Mouse (Mus musculus): Measurements from ENCODE around the gene Gm813. TPM values are rescaled to one million over a fixed set of nuclear protein-coding genes. Genes with fewer than 3 reads are reported as not detected.
A peak's percentile ranks its signal among the peaks of the same experiment; 100 is the strongest.
"Not testable (repeated sequence)": the region's sequence is repeated elsewhere in the genome, so short reads cannot be mapped to it uniquely, and the experiment has no call there.

Gene Gm813
- polyA plus RNA-seq (2012; ENCODE audit: insufficient read depth, low replicate concordance): not detected in 2 replicates

DNA sequence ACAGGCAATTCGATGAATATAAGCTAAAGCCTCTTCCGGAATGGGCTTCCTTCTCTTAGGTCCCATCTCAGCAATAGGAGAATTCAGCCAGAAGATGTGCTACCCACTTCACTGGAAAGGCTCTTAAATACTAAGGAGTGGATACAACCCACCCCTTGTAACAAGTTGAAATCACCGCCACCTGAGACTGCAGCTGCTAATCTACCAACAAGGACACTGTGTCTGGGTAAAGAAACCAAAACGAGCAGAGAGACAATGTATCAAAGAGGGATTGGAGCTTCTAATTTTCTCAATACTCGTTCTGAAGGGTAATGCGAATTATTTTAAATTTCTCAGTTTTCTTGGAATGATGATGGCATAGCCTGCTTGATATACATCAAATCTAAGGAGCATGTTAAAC is at the start of gene Gm813:
Gene Gm813 (minus strand): TSS at position 101 of the 400 bp plus-strand sequence.
- peaks cover 28% of the 10 kb centered on the region for H3K4me1 ChIP-seq
- H3K27me3 ChIP-seq (replicated peaks): no peaks in the 10 kb centered on the region
- H3K9me3 ChIP-seq: no peaks in the 10 kb centered on the region
- peak within 1 kb of the TSS; percentile 42 for H3K4me3 ChIP-seq (replicated peaks)
- H3K36me3 ChIP-seq (replicated peaks; ENCODE audit: low read length): no peaks in the 10 kb centered on the region
- TF ChIP-seq FLI1 (IDR thresholded peaks at IDR 0.05; ENCODE audit: low read length) (no peak), GATA1 (IDR thresholded peaks at IDR 0.05; ENCODE audit: borderline replicate concordance, low read length) (no peak)

DNA sequence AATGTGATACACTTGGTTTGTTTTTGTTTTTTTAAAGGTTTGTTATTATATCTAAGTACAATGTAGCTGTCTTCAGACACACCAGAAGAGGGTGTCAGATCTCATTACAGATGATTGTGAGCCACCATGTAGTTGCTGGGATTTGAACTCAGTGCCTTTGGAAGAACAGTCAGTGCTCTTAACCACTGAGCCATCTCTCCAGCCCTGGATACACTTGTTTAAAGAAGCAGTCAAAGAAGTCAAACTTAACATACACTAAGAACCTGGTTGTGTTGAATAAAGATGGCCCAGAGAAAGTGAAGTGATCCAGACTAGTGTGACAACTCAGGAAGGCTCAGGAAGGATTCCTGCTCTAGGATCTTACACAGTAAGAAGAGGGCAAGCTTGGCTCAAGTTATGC is 48.4 kb upstream of the Gm813 start:
- not testable (repeated sequence) for H3K4me3 ChIP-seq (replicated peaks); H3K9me3 ChIP-seq; H3K36me3 ChIP-seq (replicated peaks; ENCODE audit: low read length); H3K27me3 ChIP-seq (replicated peaks)
- peaks cover 54% of the 10 kb centered on the region for H3K4me1 ChIP-seq

DNA sequence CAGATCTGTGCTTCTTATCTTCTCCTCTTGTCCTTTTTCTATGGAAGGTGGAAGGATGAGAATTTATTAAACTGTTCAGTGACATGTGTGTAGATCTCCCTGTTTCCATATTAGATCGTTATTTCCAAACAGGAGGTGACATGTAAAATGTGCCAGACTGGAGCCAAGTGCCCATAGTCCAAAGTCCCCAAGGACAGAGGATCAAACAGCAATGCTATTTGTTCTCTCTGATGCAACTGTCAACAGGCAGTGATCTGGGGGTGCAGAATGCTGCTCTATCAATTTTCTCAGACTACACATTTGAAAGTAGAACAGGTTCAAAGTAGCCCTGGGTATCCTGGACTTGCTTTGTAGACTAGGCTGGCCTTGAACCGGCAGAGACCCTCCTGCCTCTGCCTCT is 47.0 kb upstream of the Gm813 start:
- peaks cover 42% of the 10 kb centered on the region for H3K4me1 ChIP-seq

DNA sequence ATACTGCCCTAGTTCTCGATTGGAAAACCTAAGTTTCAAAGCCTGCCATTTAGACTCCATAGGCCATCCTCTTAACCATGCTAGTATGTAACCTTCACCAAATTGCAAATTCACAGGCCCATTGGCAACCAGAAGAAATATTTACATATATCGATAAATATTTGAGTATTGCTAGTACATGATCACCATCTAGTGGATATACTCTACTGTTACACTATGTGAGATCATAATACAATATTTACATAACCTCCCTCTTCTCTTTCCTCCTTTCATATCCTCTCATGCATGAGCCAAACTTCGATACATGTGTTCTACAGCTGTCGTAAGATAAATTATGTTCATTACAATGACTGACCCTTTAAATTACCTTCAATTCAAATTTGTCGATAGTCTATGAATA is 46.2 kb upstream of the Gm813 start:
- Histone ChIP-seq H3K4me3 (replicated peaks) (no peak overlapping the region), H3K27me3 (replicated peaks) (no peaks in the 10 kb centered on the region), H3K4me1 (peaks cover 40% of the 10 kb centered on the region), H3K36me3 (replicated peaks; ENCODE audit: low read length) (no peaks in the 10 kb centered on the region), H3K9me3 (no peaks in the 10 kb centered on the region)
- TF ChIP-seq GATA1 (IDR thresholded peaks at IDR 0.05; ENCODE audit: borderline replicate concordance, low read length): no peak
- TF ChIP-seq FLI1 (IDR thresholded peaks at IDR 0.05; ENCODE audit: low read length): no peak

More for the DNA sequence above, 47.0 kb upstream of the Gm813 start:
- TF ChIP-seq FLI1 (IDR thresholded peaks at IDR 0.05; ENCODE audit: low read length) (no peak), GATA1 (IDR thresholded peaks at IDR 0.05; ENCODE audit: borderline replicate concordance, low read length) (no peak)
- Histone ChIP-seq H3K4me3 (replicated peaks) (no peak overlapping the region), H3K27me3 (replicated peaks) (no peaks in the 10 kb centered on the region), H3K9me3 (no peaks in the 10 kb centered on the region), H3K36me3 (replicated peaks; ENCODE audit: low read length) (no peaks in the 10 kb centered on the region)

DNA sequence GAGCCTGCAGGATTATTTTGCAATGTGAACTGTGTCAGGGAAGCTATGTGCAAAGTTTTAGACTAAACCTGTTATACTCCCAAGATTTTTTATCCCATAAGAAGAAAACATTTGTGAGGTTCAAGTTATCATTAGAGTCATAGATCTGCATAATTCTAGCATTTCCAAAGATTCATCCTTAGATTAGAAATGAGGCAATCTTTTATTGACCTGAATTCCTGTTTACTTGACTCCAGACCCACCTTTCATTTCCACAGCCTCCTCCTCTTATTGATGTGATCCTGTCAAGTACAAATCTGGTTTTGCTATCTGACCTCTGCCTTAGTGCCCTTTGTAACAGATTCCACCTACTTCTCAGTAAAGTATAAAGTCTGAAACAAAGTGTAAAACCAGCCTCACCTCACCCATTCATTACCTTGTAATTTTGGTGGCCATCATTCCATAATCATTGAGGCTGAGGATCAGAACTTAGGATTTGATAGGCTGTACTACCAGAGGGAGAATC is 45.6 kb upstream of the Gm813 start:
- Histone ChIP-seq H3K4me3 (replicated peaks) (peak overlapping the region; percentile 86), H3K9me3 (no peaks in the 10 kb centered on the region), H3K36me3 (replicated peaks; ENCODE audit: low read length) (no peaks in the 10 kb centered on the region), H3K4me1 (peaks cover 47% of the 10 kb centered on the region), H3K27me3 (replicated peaks) (no peaks in the 10 kb centered on the region)
- TF ChIP-seq FLI1 (IDR thresholded peaks at IDR 0.05; ENCODE audit: low read length): no peak
- TF ChIP-seq GATA1 (IDR thresholded peaks at IDR 0.05; ENCODE audit: borderline replicate concordance, low read length): no peak

DNA sequence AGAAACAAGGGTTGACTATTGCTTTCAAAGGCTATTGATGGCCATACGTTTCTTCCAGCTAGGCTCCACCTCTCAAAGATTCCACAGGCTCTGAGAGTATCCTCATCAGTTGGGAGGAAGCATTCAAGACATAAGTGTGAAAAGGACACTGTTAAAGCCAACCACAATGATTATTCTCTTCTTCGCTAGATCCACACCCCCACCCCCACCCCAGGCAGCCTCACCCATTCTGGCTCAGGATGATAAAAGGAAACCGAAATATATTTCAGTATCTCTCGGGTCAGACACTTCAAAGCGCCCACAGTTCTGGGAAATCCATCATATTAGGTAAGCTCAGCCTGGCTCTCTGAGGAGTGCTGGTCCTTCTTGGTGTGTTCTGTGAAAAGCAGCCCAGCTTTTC is 45.0 kb upstream of the Gm813 start:
- Histone ChIP-seq H3K36me3 (replicated peaks; ENCODE audit: low read length) (no peaks in the 10 kb centered on the region), H3K27me3 (replicated peaks) (no peaks in the 10 kb centered on the region), H3K4me3 (replicated peaks) (peak overlapping the region; percentile 86), H3K9me3 (no peaks in the 10 kb centered on the region), H3K4me1 (peaks cover 49% of the 10 kb centered on the region)
- TF ChIP-seq GATA1 (IDR thresholded peaks at IDR 0.05; ENCODE audit: borderline replicate concordance, low read length) (no peak), FLI1 (IDR thresholded peaks at IDR 0.05; ENCODE audit: low read length) (no peak)

DNA sequence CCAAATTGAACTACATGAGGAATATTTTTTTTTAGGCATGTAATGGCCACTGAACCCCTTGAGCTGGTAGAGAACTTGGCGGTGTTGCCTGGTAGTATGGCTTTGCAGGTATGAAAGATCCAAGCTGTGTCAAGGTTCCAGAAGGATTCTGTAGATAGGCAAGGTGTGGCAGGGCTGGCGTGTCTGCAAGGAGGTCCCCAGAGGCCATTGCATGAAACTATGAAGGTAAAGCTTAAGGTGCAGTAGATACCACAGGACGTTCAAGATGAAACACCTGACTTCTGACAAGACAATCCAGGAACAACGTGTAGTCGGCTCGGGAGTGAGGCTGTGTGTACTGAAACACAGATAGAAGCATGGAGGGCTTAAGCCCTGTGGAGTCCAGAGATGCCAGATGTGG is 41.9 kb upstream of the Gm813 start:
- no peaks in the 10 kb centered on the region for H3K36me3 ChIP-seq (replicated peaks; ENCODE audit: low read length)
- H3K4me1 ChIP-seq: peaks cover 53% of the 10 kb centered on the region
- no peak for TF ChIP-seq GATA1 (IDR thresholded peaks at IDR 0.05; ENCODE audit: borderline replicate concordance, low read length)
- no peak for TF ChIP-seq FLI1 (IDR thresholded peaks at IDR 0.05; ENCODE audit: low read length)
- no peak overlapping the region for H3K4me3 ChIP-seq (replicated peaks)
- H3K27me3 ChIP-seq (replicated peaks): no peaks in the 10 kb centered on the region
- H3K9me3 ChIP-seq: no peaks in the 10 kb centered on the region

DNA sequence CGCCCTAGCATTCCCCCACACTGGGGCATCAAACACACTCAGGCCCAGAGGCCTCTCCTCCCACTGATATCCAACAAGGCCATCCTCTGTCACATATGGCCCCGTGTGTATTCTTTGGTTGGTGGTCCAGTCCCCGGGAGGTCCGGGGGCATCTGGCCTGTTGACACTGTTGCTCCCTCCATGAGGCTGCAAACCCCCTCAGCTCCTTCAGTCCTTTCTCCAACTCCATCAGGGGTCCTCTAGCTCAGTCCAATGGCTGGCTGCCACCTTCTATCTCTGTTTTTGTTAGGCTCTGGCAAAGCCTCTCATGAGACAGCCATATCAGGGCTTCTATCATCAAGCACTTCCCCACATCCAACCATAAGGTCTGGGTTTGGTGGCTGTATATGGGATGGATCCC is 39.7 kb upstream of the Gm813 start:
- H3K36me3 ChIP-seq (replicated peaks; ENCODE audit: low read length): no peaks in the 10 kb centered on the region
- peaks cover 32% of the 10 kb centered on the region for H3K4me1 ChIP-seq
- no peak overlapping the region for H3K4me3 ChIP-seq (replicated peaks)
- TF ChIP-seq GATA1 (IDR thresholded peaks at IDR 0.05; ENCODE audit: borderline replicate concordance, low read length): no peak
- H3K27me3 ChIP-seq (replicated peaks): no peaks in the 10 kb centered on the region
- H3K9me3 ChIP-seq: no peaks in the 10 kb centered on the region

DNA sequence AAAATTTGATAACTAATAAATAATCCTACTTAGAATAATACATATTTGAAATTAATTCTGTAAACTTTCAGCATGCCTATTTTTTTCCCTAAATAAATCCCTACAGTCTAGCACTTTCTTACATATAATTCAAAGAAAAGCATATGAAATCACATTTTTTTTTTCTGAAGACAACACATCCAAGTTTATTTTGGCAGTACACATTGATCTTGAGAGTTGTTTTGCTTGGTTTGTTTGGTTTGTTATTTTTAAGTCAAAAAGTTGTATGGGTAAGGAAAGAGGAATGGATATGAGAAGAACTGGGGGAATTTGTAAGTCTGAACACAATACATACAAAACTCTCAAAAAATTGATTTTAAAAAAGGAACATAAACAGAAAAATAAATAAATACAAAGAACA is 39.0 kb upstream of the Gm813 start:
- Histone ChIP-seq H3K9me3 (no peaks in the 10 kb centered on the region), H3K4me1 (peaks cover 25% of the 10 kb centered on the region), H3K36me3 (replicated peaks; ENCODE audit: low read length) (no peaks in the 10 kb centered on the region), H3K4me3 (replicated peaks) (no peak overlapping the region), H3K27me3 (replicated peaks) (no peaks in the 10 kb centered on the region)
- TF ChIP-seq GATA1 (IDR thresholded peaks at IDR 0.05; ENCODE audit: borderline replicate concordance, low read length) (no peak), FLI1 (IDR thresholded peaks at IDR 0.05; ENCODE audit: low read length) (no peak)

DNA sequence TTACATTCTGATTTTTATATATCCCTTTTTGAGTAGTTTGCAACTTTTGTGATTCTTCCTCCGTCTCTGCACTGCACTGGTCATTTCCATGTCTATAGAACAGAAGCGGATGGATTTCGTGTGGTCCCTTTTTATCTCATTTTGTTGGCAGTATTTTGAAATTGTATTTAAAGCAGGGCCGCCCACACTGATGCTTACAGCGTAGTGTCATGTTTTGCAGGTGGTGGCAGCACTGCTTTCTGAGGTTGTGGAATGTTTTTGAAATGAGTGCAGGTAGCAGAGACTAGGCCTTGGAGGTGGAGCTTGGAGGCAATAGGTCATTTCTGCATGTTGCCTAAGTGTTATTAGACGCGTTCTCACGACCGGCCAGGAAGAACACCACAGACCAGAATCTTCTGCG is 33.2 kb upstream of the Gm813 start:
- Histone ChIP-seq H3K4me3 (replicated peaks) (no peak overlapping the region), H3K9me3 (no peaks in the 10 kb centered on the region), H3K36me3 (replicated peaks; ENCODE audit: low read length) (no peaks in the 10 kb centered on the region), H3K27me3 (replicated peaks) (no peaks in the 10 kb centered on the region), H3K4me1 (no peaks in the 10 kb centered on the region; the same call in 1 of the 2 replicates)
- no peak for TF ChIP-seq GATA1 (IDR thresholded peaks at IDR 0.05; ENCODE audit: borderline replicate concordance, low read length)
- no peak for TF ChIP-seq FLI1 (IDR thresholded peaks at IDR 0.05; ENCODE audit: low read length)

DNA sequence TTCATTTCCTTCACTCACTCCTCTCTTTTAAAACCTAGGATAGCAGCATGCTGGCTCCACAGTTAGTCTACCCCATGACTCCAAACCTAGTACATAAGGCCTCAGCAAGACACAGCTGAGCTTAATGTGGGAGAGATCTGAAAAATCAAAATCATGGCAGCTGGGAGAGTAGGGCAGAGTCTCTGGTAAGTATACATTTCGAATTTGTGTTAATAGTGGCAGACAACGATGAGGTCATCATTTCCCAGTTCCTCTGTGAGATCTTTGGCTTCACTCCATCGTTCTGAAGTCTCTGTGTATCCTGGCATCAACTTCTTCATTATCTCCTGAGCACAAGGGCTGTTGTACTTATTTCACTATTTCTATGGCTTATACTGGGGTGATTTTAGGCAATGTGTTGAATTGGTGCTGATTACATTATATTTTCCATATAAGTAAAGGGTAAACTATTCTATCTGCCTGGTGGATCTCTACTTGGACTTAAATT is 22.0 kb upstream of the Gm813 start, which contains the start of gene E330017A01Rik:
Gene E330017A01Rik (minus strand): TSS at position 51 of the 487 bp plus-strand sequence.
- peaks cover 31% of the 10 kb centered on the region for H3K4me1 ChIP-seq
- no peak within 1 kb of the TSS for H3K4me3 ChIP-seq (replicated peaks)
- no peaks in the 10 kb centered on the region for H3K27me3 ChIP-seq (replicated peaks)
- H3K9me3 ChIP-seq: no peaks in the 10 kb centered on the region
- H3K36me3 ChIP-seq (replicated peaks; ENCODE audit: low read length): no peaks in the 10 kb centered on the region
- TF ChIP-seq GATA1 (IDR thresholded peaks at IDR 0.05; ENCODE audit: borderline replicate concordance, low read length) (no peak), FLI1 (IDR thresholded peaks at IDR 0.05; ENCODE audit: low read length) (no peak)

All from megakaryocyte, embryonic 14.5 days (primary cell).